In genomic region chr13:40735416-40736106, GRCm38 (mm10) we compare ENCODE assay signal across 9 mouse cellular contexts. TPM values are rescaled to one million over a fixed set of nuclear protein-coding genes. Genes with fewer than 3 reads are reported as not detected.
A peak's percentile ranks its signal among the peaks of the same experiment; 100 is the strongest.
DNase-seq lines count a peak whose midpoint lies in the region; ATAC-seq and TF ChIP-seq lines count a peak whose summit lies in the region.
"Had no signal": no experiment of that assay in that cellular context is flagged by ENCODE, and none has a peak within 500 bp of the region (broad histone marks: within the 10 kb centered on the region; RNA-seq: fewer than 3 reads in every experiment).

No protein-coding gene starts in this region.

- no peaks in the 10 kb centered on the region for H3K36me3 ChIP-seq in forebrain, embryonic 12.5 days (replicated peaks)
- H3K36me3 ChIP-seq in forebrain, embryonic 14.5 days (ENCODE audit: control insufficient read depth, insufficient read depth, low read length): no peaks in the 10 kb centered on the region
- H3K36me3 ChIP-seq in liver, embryonic 11.5 days (ENCODE audit: control insufficient read depth, insufficient read depth, low read length): no peaks in the 10 kb centered on the region
- H3K36me3 ChIP-seq in hindbrain, embryonic 14.5 days (replicated peaks; ENCODE audit: control insufficient read depth, insufficient read depth): no peaks in the 10 kb centered on the region
- no peaks in the 10 kb centered on the region for H3K36me3 ChIP-seq in liver, postnatal 0 days (replicated peaks; ENCODE audit: insufficient read depth, low read length)

- no peak overlapping the region for H3K9ac ChIP-seq in forebrain, embryonic 12.5 days
- no peak overlapping the region for H3K9ac ChIP-seq in forebrain, embryonic 14.5 days (ENCODE audit: low read length)
- H3K9ac ChIP-seq in liver, embryonic 11.5 days (ENCODE audit: low read depth, low read length): no peak overlapping the region
- no peak overlapping the region for H3K9ac ChIP-seq in hindbrain, embryonic 14.5 days
- H3K9ac ChIP-seq in liver, postnatal 0 days (replicated peaks): peak overlapping the region; percentile 44; the same call in 1 of the 2 replicates

- no peak for ATAC-seq in forebrain, embryonic 12.5 days (ENCODE audit: low FRiP score)
- ATAC-seq in forebrain, embryonic 14.5 days: no peak
- ATAC-seq in liver, embryonic 11.5 days (replicated peaks; ENCODE audit: low FRiP score): no peak
- ATAC-seq in hindbrain, embryonic 14.5 days (ENCODE audit: low FRiP score): no peak
- ATAC-seq in liver, postnatal 0 days: no peak
- ATAC-seq: Patski had no signal

- no peaks in the 10 kb centered on the region for H3K9me3 ChIP-seq in forebrain, embryonic 12.5 days
- no peaks in the 10 kb centered on the region for H3K9me3 ChIP-seq in forebrain, embryonic 14.5 days (replicated peaks; ENCODE audit: control insufficient read depth, low read length)
- no peaks in the 10 kb centered on the region for H3K9me3 ChIP-seq in liver, embryonic 11.5 days (ENCODE audit: control insufficient read depth, low read length)
- no peaks in the 10 kb centered on the region for H3K9me3 ChIP-seq in hindbrain, embryonic 14.5 days (ENCODE audit: control insufficient read depth, low read length)
- no peaks in the 10 kb centered on the region for H3K9me3 ChIP-seq in liver, postnatal 0 days (ENCODE audit: low read length)

- peaks cover 25% of the 10 kb centered on the region for H3K4me1 ChIP-seq in forebrain, embryonic 12.5 days
- H3K4me1 ChIP-seq in forebrain, embryonic 14.5 days (ENCODE audit: control insufficient read depth, insufficient read depth, low read length): peaks cover 6% of the 10 kb centered on the region
- H3K4me1 ChIP-seq in liver, embryonic 11.5 days (replicated peaks; ENCODE audit: control insufficient read depth, insufficient read depth, low read length): 0 out of 2 replicates have a peak, but pooled peaks cover 5% of the 10 kb centered on the region
- no peaks in the 10 kb centered on the region; the same call in 1 of the 2 replicates for H3K4me1 ChIP-seq in hindbrain, embryonic 14.5 days (replicated peaks; ENCODE audit: control insufficient read depth, insufficient read depth, low read length)
- H3K4me1 ChIP-seq in liver, postnatal 0 days (ENCODE audit: insufficient read depth): peaks cover 13% of the 10 kb centered on the region

- no peak overlapping the region for H3K27ac ChIP-seq in forebrain, embryonic 12.5 days
- H3K27ac ChIP-seq in forebrain, embryonic 14.5 days (ENCODE audit: low read depth, low read length): no peak overlapping the region
- H3K27ac ChIP-seq in liver, embryonic 11.5 days (ENCODE audit: low read depth, low read length): no peak overlapping the region
- H3K27ac ChIP-seq in hindbrain, embryonic 14.5 days: no peak overlapping the region
- no peak overlapping the region for H3K27ac ChIP-seq in liver, postnatal 0 days (ENCODE audit: low read depth)

- H3K4me3 ChIP-seq in forebrain, embryonic 12.5 days (replicated peaks): peak overlapping the region; percentile 12; the same call in 1 of the 2 replicates
- H3K4me3 ChIP-seq in forebrain, embryonic 14.5 days (ENCODE audit: low read depth, low read length): no peak overlapping the region
- no peak overlapping the region; the same call in 1 of the 2 replicates for H3K4me3 ChIP-seq in liver, embryonic 11.5 days (ENCODE audit: low read depth, low read length)
- H3K4me3 ChIP-seq in hindbrain, embryonic 14.5 days (replicated peaks; ENCODE audit: low read length): no peak overlapping the region
- H3K4me3 ChIP-seq in liver, postnatal 0 days (ENCODE audit: low read depth, low read length): peak overlapping the region; percentile 36

- 5% methylated on average over 17 of the region's 17 CpGs for WGBS in forebrain, embryonic 12.5 days
- WGBS in forebrain, embryonic 14.5 days: 2% methylated on average over 17 of the region's 17 CpGs
- 4% methylated on average over 17 of the region's 17 CpGs for WGBS in liver, embryonic 11.5 days
- WGBS in hindbrain, embryonic 14.5 days: 4% methylated on average over 17 of the region's 17 CpGs
- 10% methylated on average over 17 of the region's 17 CpGs for WGBS in liver, postnatal 0 days (ENCODE audit: insufficient replicate concordance)

- peaks cover 100% of the 10 kb centered on the region for H3K27me3 ChIP-seq in forebrain, embryonic 12.5 days
- peaks cover 97% of the 10 kb centered on the region for H3K27me3 ChIP-seq in forebrain, embryonic 14.5 days (replicated peaks; ENCODE audit: control insufficient read depth, insufficient read depth, low read length)
- peaks cover 100% of the 10 kb centered on the region for H3K27me3 ChIP-seq in liver, embryonic 11.5 days (replicated peaks; ENCODE audit: control insufficient read depth, insufficient read depth, low read length)
- peaks cover 82% of the 10 kb centered on the region for H3K27me3 ChIP-seq in hindbrain, embryonic 14.5 days (ENCODE audit: control insufficient read depth, insufficient read depth, low read length)
- H3K27me3 ChIP-seq in liver, postnatal 0 days (ENCODE audit: insufficient read depth, low read length): peaks cover 100% of the 10 kb centered on the region
- H3K27me3 ChIP-seq: Patski had no signal

- TF ChIP-seq EP300 in liver, postnatal 0 days (IDR thresholded peaks at IDR 0.05; ENCODE audit: low read depth): no peak

- TF ChIP-seq CTCF in liver, postnatal 0 days (IDR thresholded peaks at IDR 0.05; ENCODE audit: low read depth): no peak

- no peak overlapping the region for H3K4me2 ChIP-seq in forebrain, embryonic 12.5 days
- no peak overlapping the region for H3K4me2 ChIP-seq in forebrain, embryonic 14.5 days (ENCODE audit: low read length)
- peak overlapping the region; percentile 42 for H3K4me2 ChIP-seq in liver, embryonic 11.5 days
- 0 out of 2 replicates have a peak overlapping the region, but pooled peaks have one; percentile 13 for H3K4me2 ChIP-seq in hindbrain, embryonic 14.5 days (replicated peaks)
- H3K4me2 ChIP-seq in liver, postnatal 0 days (ENCODE audit: low read depth, low read length): peak overlapping the region; percentile 56; the same call in 1 of the 2 replicates

- DNase-seq in forebrain, embryonic 14.5 days (ENCODE audit: low spot score): no peak
- DNase-seq in liver, embryonic 11.5 days (ENCODE audit: low spot score): no peak
- no peak for DNase-seq in liver
- DNase-seq in hindbrain, embryonic 14.5 days (ENCODE audit: low spot score): no peak
- no peak for DNase-seq in liver, postnatal 0 days
- DNase-seq in ovary, adult 18-20 months (ENCODE audit: low spot score): no peak
- DNase-seq in layer of hippocampus, postnatal 14 days (ENCODE audit: low spot score in 2 of 2): no peak

RNA-seq across cellular contexts. Expression of gene Tfap2a, which starts 2.6 kb away (rescaled TPM):
- polyA plus RNA-seq in forebrain, embryonic 12.5 days (2016; fragmentation: Nextera tagmentation; extraction: Ambion mirVana): 1.6 and 2.0 TPM in 2 replicates
- 0.20 and 0.41 TPM in 2 replicates for polyA plus RNA-seq in forebrain, embryonic 14.5 days (2014; fragmentation: Nextera tagmentation; extraction: Ambion mirVana)
- polyA plus RNA-seq in liver, embryonic 11.5 days (2014; fragmentation: Nextera tagmentation; extraction: Ambion mirVana): 0.22 and 0.34 TPM in 2 replicates
- polyA plus RNA-seq in hindbrain, embryonic 14.5 days (2014; fragmentation: Nextera tagmentation; extraction: Ambion mirVana): 9.6 and 10.5 TPM in 2 replicates
- not detected in 2 replicates for polyA plus RNA-seq in liver, postnatal 0 days (2015; fragmentation: Nextera tagmentation; extraction: Ambion mirVana)
- under 1 TPM; 0.41 to 0.52 TPM for total RNA-seq in layer of hippocampus, postnatal 14 days (2021)

Comparison
In these comparisons a context has a peak if more than half of its experiments do, and no peak if none do; other contexts are left out.
1. H3K4me3 ChIP-seq: peak in forebrain, embryonic 12.5 days (single experiment) and liver, postnatal 0 days (single experiment); none in forebrain, embryonic 14.5 days (single experiment), liver, embryonic 11.5 days (single experiment) and hindbrain, embryonic 14.5 days (single experiment).
2. H3K4me2 ChIP-seq: peak in liver, embryonic 11.5 days (single experiment), hindbrain, embryonic 14.5 days (single experiment) and liver, postnatal 0 days (single experiment); none in forebrain, embryonic 12.5 days (single experiment) and forebrain, embryonic 14.5 days (single experiment).